In the genomic region with DNA sequence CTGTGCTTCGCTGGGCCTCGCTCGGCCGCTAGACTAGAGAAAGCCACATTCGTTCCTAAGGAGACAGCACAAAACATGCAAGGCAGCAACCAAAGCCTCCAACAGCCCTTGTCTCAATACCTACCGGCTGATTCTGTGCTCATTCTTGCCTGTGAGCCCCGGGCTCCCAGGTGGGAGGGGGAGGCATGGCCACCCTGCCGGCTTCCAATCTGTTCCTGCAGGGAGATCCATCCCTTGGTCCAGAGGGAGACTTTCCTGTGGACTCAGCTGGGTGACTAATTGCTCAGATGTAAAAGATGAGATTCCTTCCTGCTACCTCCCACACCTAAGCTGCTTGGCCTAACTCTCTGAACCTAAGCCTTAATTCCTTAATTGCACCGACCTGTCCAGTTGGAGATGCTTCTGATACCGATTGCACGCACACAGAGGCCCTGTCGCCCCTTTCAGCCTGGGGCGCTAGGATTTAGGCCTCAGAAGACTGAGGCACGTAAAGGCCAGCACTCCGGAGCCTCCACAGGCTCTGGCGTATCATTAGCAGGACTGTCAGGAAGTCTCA, we compare ENCODE assay signal across 12 mouse cellular contexts. TPM values are rescaled to one million over a fixed set of nuclear protein-coding genes. Genes with fewer than 3 reads are reported as not detected.
DNase-seq lines count a peak whose midpoint lies in the region; ATAC-seq and TF ChIP-seq lines count a peak whose summit lies in the region.
"Had no signal": no experiment of that assay in that cellular context is flagged by ENCODE, and none has a peak within 500 bp of the region (broad histone marks: within the 10 kb centered on the region; RNA-seq: fewer than 3 reads in every experiment).

No protein-coding gene starts in this region.

- no peak for DNase-seq in kidney, adult 9 months
- DNase-seq in ES-E14 (ENCODE audit: low read depth, low spot score): no peak
- DNase-seq in cerebellum, adult 11-12 months: peak; percentile 95
- DNase-seq in embryo, embryonic 9.5 days (ENCODE audit: extremely low spot score): no peak
- no peak for DNase-seq in yolk sac, embryonic 10.5 days (ENCODE audit: low spot score)
- DNase-seq: kidney, adult 8-10 months; lung, postnatal 4 days; thymus, postnatal 25 days had no signal

- H3K9ac ChIP-seq in kidney, embryonic 15.5 days: no peak overlapping the region
- H3K9ac ChIP-seq in ES-E14 (ENCODE audit: insufficient read depth, low read depth, low read length, poor library complexity, severe bottlenecking): no peak overlapping the region; the same call in 1 of the 2 replicates
- peak overlapping the region; percentile 17; the same call in 1 of the 2 replicates for H3K9ac ChIP-seq in hindbrain, embryonic 16.5 days (ENCODE audit: low read depth, low read length)
- H3K9ac ChIP-seq: limb, embryonic 13.5 days had no signal

- H3K27ac ChIP-seq in kidney, embryonic 15.5 days: peak overlapping the region; percentile 60
- peak overlapping the region; percentile 75; the same call in 1 of the 2 replicates for H3K27ac ChIP-seq in ES-E14 (ENCODE audit: insufficient read depth, low read depth, low read length, poor library complexity, severe bottlenecking)
- H3K27ac ChIP-seq in hindbrain, embryonic 16.5 days (ENCODE audit: low read depth, low read length): no peak overlapping the region
- H3K27ac ChIP-seq: limb, embryonic 13.5 days had no signal

- in situ Hi-C loops in ES-E14 (cut with MboI; ENCODE audit: low sequenced_read_pairs in 2 of 2, unreplicated experiment in 2 of 2): no loop called here

- peaks cover 21% of the 10 kb centered on the region for H3K4me1 ChIP-seq in kidney, embryonic 15.5 days
- peaks cover 9 to 36% of the 10 kb centered on the region in 2 experiments for H3K4me1 ChIP-seq in ES-E14 (ENCODE audit: control insufficient read depth in 2 of 2, insufficient read depth in 2 of 2, low read length in 2 of 2, poor library complexity in 1 of 2)
- peaks cover 5% of the 10 kb centered on the region; the same call in 1 of the 2 replicates for H3K4me1 ChIP-seq in hindbrain, embryonic 16.5 days (ENCODE audit: control insufficient read depth, insufficient read depth, low read depth, low read length)

- no peaks in the 10 kb centered on the region for H3K27me3 ChIP-seq in kidney, embryonic 15.5 days
- H3K27me3 ChIP-seq in hindbrain, embryonic 16.5 days (replicated peaks; ENCODE audit: control insufficient read depth, insufficient read depth, low read length): no peaks in the 10 kb centered on the region
- H3K27me3 ChIP-seq: CH12.LX; limb, embryonic 13.5 days had no signal

- peak; percentile 38; the same call in 1 of the 2 replicates for ATAC-seq in kidney, embryonic 15.5 days (replicated peaks; ENCODE audit: low FRiP score)
- no peak for ATAC-seq in hindbrain, embryonic 16.5 days

- no peaks in the 10 kb centered on the region for H3K9me3 ChIP-seq in kidney, embryonic 15.5 days (replicated peaks)
- no peaks in the 10 kb centered on the region for H3K9me3 ChIP-seq in ES-E14 (ENCODE audit: control insufficient read depth, insufficient read depth, low read depth, low read length)
- no peaks in the 10 kb centered on the region for H3K9me3 ChIP-seq in hindbrain, embryonic 16.5 days (ENCODE audit: control insufficient read depth, low read length)
- H3K9me3 ChIP-seq: limb, embryonic 13.5 days had no signal

- no peak overlapping the region for H3K4me3 ChIP-seq in kidney, embryonic 15.5 days (replicated peaks)
- no peak overlapping the region; a peak in 1 of 4 replicates for H3K4me3 ChIP-seq in ES-E14 (ENCODE audit: insufficient read depth in 1 of 2, low read depth in 1 of 2, low read length in 2 of 2, poor library complexity in 1 of 2, severe bottlenecking in 1 of 2)
- no peak overlapping the region for H3K4me3 ChIP-seq in hindbrain, embryonic 16.5 days (ENCODE audit: low read length)
- H3K4me3 ChIP-seq: limb, embryonic 13.5 days had no signal

- 50% methylated on average over 16 of the region's 16 CpGs for WGBS in kidney, embryonic 15.5 days
- 56% methylated on average over 16 of the region's 16 CpGs for WGBS in hindbrain, embryonic 16.5 days

- H3K4me2 ChIP-seq in kidney, embryonic 15.5 days: no peak overlapping the region
- no peak overlapping the region for H3K4me2 ChIP-seq in hindbrain, embryonic 16.5 days (ENCODE audit: low read length)
- H3K4me2 ChIP-seq: limb, embryonic 13.5 days had no signal

- H3K36me3 ChIP-seq in kidney, embryonic 15.5 days: peaks cover 42% of the 10 kb centered on the region
- peaks cover 23% of the 10 kb centered on the region; the same call in 1 of the 2 replicates for H3K36me3 ChIP-seq in ES-E14 (ENCODE audit: control insufficient read depth, insufficient read depth, low read length, poor library complexity, severe bottlenecking)
- H3K36me3 ChIP-seq in hindbrain, embryonic 16.5 days (ENCODE audit: control insufficient read depth, insufficient read depth, low read length): peaks cover 6% of the 10 kb centered on the region

TF ChIP-seq in ES-E14, 5 proteins besides CTCF, POLR2A, EP300 and RAD21:
- TF ChIP-seq ZC3H11A (IDR thresholded peaks at IDR 0.05; ENCODE audit: borderline replicate concordance, low read depth, low read length): no peak
- no peak for TF ChIP-seq CHD2 (IDR thresholded peaks at IDR 0.05; ENCODE audit: low read depth, low read length)
- TF ChIP-seq MAFK (IDR thresholded peaks at IDR 0.05; ENCODE audit: insufficient read depth, low read depth, low read length): no peak
- no peak for TF ChIP-seq ZNF384 (IDR thresholded peaks at IDR 0.05; ENCODE audit: low read depth, low read length)
- TF ChIP-seq HCFC1 (IDR thresholded peaks at IDR 0.05; ENCODE audit: borderline replicate concordance, insufficient read depth, low read length): no peak

RNA-seq across cellular contexts. Expression of gene Max, which starts 50.8 kb away (rescaled TPM):
- 16.6 and 19.9 TPM in 2 replicates for polyA plus RNA-seq in kidney, embryonic 15.5 days (2015; fragmentation: Nextera tagmentation; extraction: Ambion mirVana)
- total RNA-seq in ES-E14 (2012; rRNA removed): 37.3 and 40.9 TPM in 2 replicates
- 16.4 and 17.0 TPM in 2 replicates for polyA plus RNA-seq in hindbrain, embryonic 16.5 days (2015; fragmentation: Nextera tagmentation; extraction: Ambion mirVana)
